Mouse (Mus musculus): ENCODE results near the gene Flad1. TPM values are rescaled to one million over a fixed set of nuclear protein-coding genes. Genes with fewer than 3 reads are reported as not detected.

Gene Flad1
- polyA plus RNA-seq, 1 experiment from 2014 or later = 27.1 TPM

DNA sequence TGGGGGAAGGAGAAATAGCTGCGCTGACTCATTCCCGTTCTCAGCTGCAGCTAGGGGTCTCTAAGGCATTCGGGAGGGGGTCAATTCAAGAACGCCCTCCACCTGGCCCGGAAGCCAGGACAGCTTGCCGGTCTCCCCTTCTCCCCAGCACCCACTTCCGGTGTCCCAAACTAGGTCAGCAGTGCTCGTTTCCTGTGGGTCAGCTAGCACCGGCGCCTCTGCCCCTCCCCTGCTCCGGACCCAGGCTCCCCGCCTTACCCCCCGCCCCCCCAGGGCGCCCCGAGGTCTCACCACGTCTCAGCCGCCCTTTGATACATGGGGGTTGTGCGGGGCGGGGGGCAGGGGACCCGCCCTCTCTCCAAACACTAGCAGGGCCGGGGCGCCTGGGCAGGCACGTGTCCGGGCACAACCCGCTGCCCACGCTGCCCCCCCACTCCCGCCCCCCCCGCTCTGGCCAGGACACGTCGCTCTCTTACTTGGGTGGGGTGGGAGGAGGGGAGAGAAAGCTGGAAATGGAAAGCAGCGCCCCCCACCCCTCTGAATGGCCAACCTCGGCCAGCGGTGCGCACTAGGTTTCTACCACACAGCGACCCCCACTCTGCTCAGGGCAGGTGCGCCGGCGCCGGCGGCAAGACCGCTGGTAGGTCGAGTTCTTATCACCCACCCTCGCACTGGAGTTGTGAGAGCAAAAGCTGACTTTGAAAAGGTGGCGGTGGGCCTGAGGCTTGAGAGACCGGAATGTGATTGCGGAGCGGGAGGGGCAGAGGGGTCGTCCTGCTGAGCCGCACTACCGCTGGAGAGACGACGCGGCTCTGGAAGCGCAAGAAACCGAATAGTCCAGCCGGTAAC lies 19.8 kb downstream of the Flad1 start:
- Histone ChIP-seq H3K9ac (peak overlapping the region; percentile 65), H3K4me3 (peak overlapping the region; percentile 59), H3K27me3 (peaks cover 24% of the 10 kb centered on the region), H3K4me2 (replicated peaks) (peak overlapping the region; percentile 98), H3K9me3 (no peaks in the 10 kb centered on the region), H3K4me1 (peaks cover 62% of the 10 kb centered on the region), H3K27ac (no peak overlapping the region), H3K36me3 (no peaks in the 10 kb centered on the region)
- no peak for ATAC-seq (ENCODE audit: low FRiP score, low read depth)
- under 1% methylated on average over 44 of the region's 56 CpGs for WGBS

DNA sequence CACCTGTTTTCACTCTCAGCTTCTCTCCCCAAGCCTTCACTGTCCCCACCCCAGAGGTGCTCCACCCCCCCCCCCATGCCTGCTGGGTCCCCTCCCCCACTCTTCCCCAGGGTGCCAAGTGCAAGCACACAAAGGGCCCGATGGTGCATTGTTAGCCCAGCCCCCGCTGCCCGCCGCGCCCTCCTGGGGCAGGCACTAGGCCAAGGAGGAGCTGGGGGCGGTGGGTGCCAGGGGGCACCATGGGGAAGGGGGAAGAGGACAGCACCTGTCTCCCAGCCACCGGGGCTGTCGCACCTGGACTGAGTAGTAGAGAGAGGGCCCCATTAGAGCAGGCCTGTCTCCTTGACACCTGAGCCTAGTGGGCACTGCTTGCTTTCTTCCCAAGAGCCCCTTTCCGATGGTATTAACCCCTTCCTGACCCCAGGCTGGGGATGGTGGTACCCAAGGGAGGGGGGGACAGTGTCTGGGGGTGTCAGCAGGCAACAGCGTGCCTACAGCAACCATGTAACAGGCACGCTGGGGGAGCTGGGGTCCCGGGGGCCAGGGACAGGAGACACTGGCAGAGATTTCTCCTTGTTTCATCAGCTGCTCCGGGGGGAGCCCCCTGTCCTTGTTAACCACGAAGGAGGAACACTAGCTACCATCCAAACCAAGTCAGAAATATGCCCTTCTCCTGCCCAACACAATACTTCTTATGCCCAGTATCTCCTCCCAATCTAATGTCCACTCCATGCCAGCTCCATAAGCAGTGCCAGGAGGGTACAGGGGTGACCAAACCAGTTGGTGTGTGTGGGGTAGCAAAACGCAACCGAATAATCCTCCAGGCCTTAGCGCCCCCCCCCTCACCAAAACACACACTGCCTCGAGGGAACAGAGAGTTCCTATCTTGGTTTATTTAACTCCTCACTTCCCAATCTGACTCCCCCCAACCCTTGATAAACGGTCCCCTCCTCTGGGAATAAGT lies 20.7 kb downstream of the Flad1 start:
- H3K9ac ChIP-seq = peak overlapping the region; percentile 65
- no peak overlapping the region for H3K27ac ChIP-seq
- H3K9me3 ChIP-seq = no peaks in the 10 kb centered on the region
- H3K27me3 ChIP-seq = peaks cover 24% of the 10 kb centered on the region
- H3K36me3 ChIP-seq = no peaks in the 10 kb centered on the region
- ATAC-seq (ENCODE audit: low FRiP score, low read depth) = no peak
- peak overlapping the region; percentile 59 for H3K4me3 ChIP-seq
- H3K4me2 ChIP-seq (replicated peaks) = peak overlapping the region; percentile 98
- WGBS = 18% methylated on average over 19 of the region's 19 CpGs
- peaks cover 59% of the 10 kb centered on the region for H3K4me1 ChIP-seq

DNA sequence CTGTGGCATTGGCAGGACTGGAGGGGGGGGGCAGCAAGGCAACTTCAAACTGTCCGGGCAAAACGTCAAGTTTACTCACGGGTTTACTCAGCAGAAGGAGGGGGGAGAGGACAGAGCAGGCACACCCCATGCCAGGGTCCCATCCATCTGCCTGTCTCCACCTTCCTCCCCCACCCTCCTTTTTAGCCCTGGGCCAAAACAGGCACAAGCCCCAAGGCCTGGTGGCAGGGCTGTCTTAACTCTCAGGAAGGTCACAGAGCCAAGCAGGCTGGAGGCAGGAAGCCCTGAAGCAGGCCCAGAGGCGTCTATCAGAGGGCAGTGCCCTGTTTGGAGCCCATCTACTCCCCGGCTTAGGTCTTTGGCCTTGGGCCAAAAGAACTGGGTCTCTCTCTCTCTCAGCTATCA lies 21.6 kb downstream of the Flad1 start:
- H3K9me3 ChIP-seq = no peaks in the 10 kb centered on the region
- 48% methylated on average over 5 of the region's 5 CpGs for WGBS
- no peak overlapping the region for H3K27ac ChIP-seq
- no peak for ATAC-seq (ENCODE audit: low FRiP score, low read depth)
- H3K9ac ChIP-seq = no peak overlapping the region
- H3K4me3 ChIP-seq = no peak overlapping the region
- H3K4me1 ChIP-seq = peaks cover 57% of the 10 kb centered on the region
- H3K36me3 ChIP-seq = no peaks in the 10 kb centered on the region
- H3K27me3 ChIP-seq = peaks cover 24% of the 10 kb centered on the region
- H3K4me2 ChIP-seq (replicated peaks) = no peak overlapping the region

DNA sequence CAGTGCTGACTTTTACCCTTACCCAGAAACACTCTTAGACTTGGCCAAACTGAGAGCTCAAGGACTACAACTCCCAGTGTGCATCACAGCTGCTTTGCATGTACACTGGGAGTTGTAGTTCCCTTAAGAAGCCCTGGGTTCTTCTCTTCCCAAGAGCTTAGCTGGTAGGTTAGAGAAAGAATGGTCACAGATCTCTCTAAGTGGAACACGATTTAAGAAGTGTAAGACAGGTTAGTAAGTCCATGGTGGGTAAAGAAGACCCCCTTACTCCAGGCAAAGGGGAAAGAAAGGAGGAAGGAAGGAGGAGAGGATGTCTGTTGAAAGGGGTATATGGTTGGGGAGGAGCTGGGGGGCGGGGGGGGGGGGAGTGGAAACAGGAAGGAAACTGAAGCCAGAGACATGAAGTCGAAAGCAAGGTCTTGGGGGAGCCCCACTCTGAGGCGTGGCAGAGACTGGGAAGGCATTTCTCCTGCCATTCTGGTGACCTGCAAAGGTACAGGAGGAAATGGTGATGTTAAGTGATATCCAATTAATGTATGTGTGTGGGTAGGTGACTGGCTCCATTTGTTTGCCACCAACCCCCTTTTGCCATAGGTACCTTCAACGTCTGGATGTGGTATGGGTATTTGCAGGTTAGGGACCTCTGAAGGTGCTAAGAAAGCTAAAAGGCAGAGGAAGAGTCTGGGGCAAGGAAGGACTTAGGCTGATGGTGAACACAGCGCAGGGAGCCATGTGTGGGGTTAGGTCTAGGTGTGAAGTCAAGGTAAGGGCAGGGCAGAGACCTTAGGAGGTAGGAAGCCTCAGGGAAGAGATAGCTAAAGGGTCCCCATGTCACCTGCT lies 22.5 kb downstream of the Flad1 start:
- Histone ChIP-seq H3K27me3 (peaks cover 24% of the 10 kb centered on the region), H3K9ac (no peak overlapping the region), H3K4me2 (replicated peaks) (no peak overlapping the region), H3K4me1 (peaks cover 58% of the 10 kb centered on the region), H3K36me3 (no peaks in the 10 kb centered on the region), H3K9me3 (no peaks in the 10 kb centered on the region), H3K27ac (no peak overlapping the region), H3K4me3 (no peak overlapping the region)
- 56% methylated on average over 5 of the region's 6 CpGs for WGBS
- ATAC-seq (ENCODE audit: low FRiP score, low read depth) = no peak

DNA sequence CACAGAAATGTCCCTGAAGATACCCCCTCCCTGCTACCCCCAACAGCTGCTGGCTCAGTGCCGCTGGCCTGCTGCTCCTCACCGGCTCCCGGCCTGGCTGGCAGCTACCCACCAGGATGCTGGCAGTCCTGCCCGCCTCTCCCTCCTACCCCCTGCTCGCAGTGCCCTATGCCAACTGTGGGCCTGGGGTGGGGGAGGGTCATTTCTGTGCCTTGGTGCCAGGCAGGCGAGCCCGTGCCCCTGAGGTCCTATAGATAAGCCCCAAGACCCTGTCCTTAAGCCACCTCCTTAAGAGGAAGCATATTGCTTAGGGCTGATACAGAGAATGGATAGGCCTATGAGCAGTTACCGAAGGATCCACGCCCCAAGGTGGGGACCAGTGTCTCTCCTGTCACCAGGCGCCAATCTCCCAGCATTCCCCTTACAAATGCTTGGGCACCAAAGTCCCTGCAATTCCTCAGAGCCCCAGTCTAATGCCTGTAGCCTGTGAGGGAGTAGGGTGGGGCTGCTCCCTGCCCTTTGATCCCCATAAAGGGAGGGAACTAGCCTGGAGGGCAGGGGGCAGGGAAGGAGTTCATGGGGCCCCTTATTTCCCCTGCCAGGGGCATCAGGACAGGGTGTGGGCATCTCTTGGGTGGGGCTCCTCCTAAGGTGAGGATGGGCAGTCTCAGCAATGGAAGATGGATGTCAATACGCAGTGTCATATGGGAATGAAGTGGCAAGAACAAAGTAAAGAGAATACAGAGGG lies 23.4 kb downstream of the Flad1 start:
- 74% methylated on average over 11 of the region's 11 CpGs for WGBS
- no peak overlapping the region for H3K27ac ChIP-seq
- no peak overlapping the region for H3K4me2 ChIP-seq (replicated peaks)
- no peaks in the 10 kb centered on the region for H3K9me3 ChIP-seq
- no peaks in the 10 kb centered on the region for H3K36me3 ChIP-seq
- no peak for ATAC-seq (ENCODE audit: low FRiP score, low read depth)
- peaks cover 24% of the 10 kb centered on the region for H3K27me3 ChIP-seq
- H3K4me3 ChIP-seq = no peak overlapping the region
- H3K9ac ChIP-seq = no peak overlapping the region
- peaks cover 56% of the 10 kb centered on the region for H3K4me1 ChIP-seq

DNA sequence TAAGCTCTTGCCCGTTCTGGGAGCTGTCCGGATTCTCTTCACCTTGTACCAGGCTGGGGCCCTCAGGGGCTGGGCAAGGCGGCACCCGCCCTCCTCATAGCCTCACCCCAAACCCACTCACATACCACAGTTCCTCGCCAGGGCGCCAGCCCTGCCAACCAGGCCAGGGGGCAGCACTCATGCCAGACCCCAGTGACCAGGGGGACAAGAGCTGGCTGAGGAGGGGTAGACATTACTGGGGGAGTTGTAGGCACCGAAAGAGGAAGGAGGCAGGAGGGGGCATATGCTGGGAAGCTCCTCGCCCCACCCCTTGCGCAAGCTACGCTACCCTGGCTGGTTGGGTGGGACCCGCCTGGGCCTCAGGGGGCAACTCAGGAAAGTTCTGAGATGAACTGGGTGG lies 24.0 kb downstream of the Flad1 start:
- Histone ChIP-seq H3K36me3 (no peaks in the 10 kb centered on the region), H3K4me1 (peaks cover 51% of the 10 kb centered on the region), H3K4me3 (no peak overlapping the region), H3K9ac (no peak overlapping the region), H3K4me2 (replicated peaks) (0 out of 2 replicates have a peak overlapping the region, but pooled peaks have one; percentile 3), H3K27me3 (peaks cover 21% of the 10 kb centered on the region), H3K9me3 (no peaks in the 10 kb centered on the region), H3K27ac (no peak overlapping the region)
- ATAC-seq (ENCODE audit: low FRiP score, low read depth) = no peak
- 81% methylated on average over 11 of the region's 11 CpGs for WGBS

DNA sequence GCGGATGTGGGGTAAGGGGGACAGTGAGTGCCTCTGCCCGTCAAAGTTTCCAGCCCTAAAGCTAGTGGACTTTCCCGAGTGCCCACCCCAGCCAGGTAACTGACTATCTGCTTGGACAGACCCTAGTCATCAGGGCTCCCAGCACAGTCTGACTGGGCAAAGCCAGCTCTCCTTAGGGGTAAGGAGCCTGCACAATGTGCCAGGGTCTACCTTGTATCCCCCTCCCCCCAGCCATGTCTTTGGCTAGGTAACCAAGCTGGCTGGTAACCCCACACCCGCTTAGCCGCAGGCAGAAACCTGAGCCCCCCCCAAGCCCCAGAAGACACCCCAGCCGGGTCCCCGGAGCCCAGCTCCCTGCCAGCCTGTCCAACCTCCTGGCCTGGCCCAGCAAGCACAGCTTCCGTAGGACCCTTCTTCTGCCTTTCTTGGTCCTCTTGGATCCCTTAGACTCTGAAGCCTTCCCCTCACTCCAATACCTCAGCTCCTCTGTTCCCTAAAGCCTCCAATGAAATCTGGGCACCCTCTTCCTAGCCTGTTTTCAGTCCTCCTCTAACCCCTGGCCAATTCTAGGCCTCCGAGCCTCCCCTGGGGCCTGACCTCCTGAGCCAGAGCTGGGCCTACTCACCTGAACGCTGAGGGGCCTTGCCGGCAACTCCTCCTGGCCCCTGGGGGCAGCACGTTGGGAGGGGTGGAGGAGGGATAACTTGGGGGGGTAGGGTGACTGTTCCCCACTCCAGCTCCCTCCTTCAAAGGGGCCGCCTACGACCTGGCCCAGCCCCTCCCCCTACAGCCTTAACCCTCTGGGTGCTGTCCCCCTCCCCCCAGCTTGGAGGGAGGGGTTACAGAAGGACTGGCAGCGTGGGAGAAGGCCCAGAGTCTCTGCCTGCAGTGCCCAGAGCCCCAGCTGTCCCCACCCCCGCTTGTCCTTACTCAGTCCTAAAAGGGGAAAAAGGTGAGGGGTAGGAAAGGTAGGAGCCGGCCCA lies 24.9 kb downstream of the Flad1 start:
- H3K4me2 ChIP-seq (replicated peaks) = no peak overlapping the region
- ATAC-seq (ENCODE audit: low FRiP score, low read depth) = no peak
- H3K4me3 ChIP-seq = no peak overlapping the region
- no peaks in the 10 kb centered on the region for H3K9me3 ChIP-seq
- peaks cover 42% of the 10 kb centered on the region for H3K4me1 ChIP-seq
- 47% methylated on average over 17 of the region's 17 CpGs for WGBS
- H3K27ac ChIP-seq = no peak overlapping the region
- H3K9ac ChIP-seq = no peak overlapping the region
- no peaks in the 10 kb centered on the region for H3K36me3 ChIP-seq
- peaks cover 12% of the 10 kb centered on the region for H3K27me3 ChIP-seq

DNA sequence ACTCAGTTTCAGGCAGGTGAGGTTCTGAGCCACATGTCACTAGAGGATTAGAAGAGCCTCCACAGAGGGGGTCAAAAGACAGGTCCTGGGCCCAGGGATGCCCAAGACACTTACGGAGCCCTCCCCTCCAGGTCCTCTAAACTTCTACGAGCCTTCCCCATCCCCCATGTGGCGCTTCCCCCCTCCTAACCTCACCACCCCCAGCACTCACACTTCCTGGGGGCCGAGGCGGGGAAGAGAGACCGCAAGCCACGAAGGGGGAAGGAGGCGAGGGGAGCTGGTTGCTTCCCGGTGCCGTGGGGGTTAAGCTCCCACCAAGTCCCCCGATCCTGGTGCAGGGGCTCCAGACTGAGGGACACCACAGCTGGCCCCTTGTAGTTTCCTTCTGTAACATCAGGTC lies 26.2 kb downstream of the Flad1 start:
- no peak overlapping the region for H3K4me2 ChIP-seq (replicated peaks)
- no peaks in the 10 kb centered on the region for H3K9me3 ChIP-seq
- peaks cover 30% of the 10 kb centered on the region for H3K4me1 ChIP-seq
- no peaks in the 10 kb centered on the region for H3K27me3 ChIP-seq
- H3K27ac ChIP-seq = no peak overlapping the region
- no peak overlapping the region for H3K4me3 ChIP-seq
- 43% methylated on average over 11 of the region's 11 CpGs for WGBS
- no peak for ATAC-seq (ENCODE audit: low FRiP score, low read depth)
- H3K36me3 ChIP-seq = no peaks in the 10 kb centered on the region
- no peak overlapping the region for H3K9ac ChIP-seq

DNA sequence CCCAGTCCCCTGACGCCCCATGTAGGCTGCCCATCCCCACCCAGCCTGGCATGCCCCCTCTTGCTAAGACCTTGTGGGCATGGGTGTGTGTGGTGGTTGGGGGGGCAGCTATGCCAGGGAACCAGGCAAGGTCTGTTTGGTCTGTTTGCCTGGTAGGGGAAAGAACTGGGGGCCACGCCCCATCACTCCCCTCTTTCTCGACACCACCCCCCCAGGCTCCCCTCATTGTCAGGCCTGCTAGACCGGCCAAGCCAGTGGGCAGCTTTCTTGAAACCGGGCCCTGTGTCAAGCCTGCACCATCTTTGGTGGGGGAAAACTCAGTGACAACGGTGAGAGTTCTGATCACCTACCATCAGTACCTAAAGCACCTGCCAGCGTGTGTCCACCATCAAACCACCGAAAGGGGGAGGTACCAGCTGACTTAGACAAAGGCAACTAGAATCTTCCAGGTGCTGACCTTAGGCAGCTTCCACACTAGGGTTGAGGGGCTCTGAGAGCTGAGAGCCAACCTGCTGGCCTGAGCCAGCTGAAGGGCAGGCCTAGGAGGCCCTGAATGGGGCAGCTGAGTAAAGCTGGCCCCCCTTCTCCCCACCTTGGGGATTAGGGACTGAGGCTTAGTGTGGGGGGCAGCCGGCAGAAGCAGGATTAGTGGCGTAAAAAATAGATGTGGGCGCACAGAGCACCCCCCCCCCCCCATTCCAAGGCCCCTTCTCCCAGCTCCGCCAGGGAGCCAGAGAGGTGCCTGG lies 27.2 kb downstream of the Flad1 start:
- no peak overlapping the region for H3K9ac ChIP-seq
- H3K36me3 ChIP-seq = no peaks in the 10 kb centered on the region
- no peak for ATAC-seq (ENCODE audit: low FRiP score, low read depth)

More for the DNA sequence above, 27.2 kb downstream of the Flad1 start:
- Histone ChIP-seq H3K27me3 (no peaks in the 10 kb centered on the region), H3K27ac (no peak overlapping the region), H3K4me2 (replicated peaks) (no peak overlapping the region), H3K9me3 (no peaks in the 10 kb centered on the region), H3K4me3 (no peak overlapping the region), H3K4me1 (peaks cover 30% of the 10 kb centered on the region)
- WGBS = 63% methylated on average over 12 of the region's 12 CpGs

All from limb, embryonic 13.5 days (tissue).